Mouse (Mus musculus) CD8-positive naive resting alpha-beta T cell, adult 2 months (primary cell): ENCODE measurements at regions not wholly inside any gene's neighbourhood (a gene's known extent, or its start where the extent isn't known, plus 50 kb on each side); places are given as distances from the start of the nearest gene placed in this dataset.

Experiments used
- DNase-seq, 2 experiments: peaks; one replicate each; pipeline ENCODE4 v3.0.0; 2022; ENCODE audit warnings: low read depth in 2 of 2, low spot score in 2 of 2

DNA sequence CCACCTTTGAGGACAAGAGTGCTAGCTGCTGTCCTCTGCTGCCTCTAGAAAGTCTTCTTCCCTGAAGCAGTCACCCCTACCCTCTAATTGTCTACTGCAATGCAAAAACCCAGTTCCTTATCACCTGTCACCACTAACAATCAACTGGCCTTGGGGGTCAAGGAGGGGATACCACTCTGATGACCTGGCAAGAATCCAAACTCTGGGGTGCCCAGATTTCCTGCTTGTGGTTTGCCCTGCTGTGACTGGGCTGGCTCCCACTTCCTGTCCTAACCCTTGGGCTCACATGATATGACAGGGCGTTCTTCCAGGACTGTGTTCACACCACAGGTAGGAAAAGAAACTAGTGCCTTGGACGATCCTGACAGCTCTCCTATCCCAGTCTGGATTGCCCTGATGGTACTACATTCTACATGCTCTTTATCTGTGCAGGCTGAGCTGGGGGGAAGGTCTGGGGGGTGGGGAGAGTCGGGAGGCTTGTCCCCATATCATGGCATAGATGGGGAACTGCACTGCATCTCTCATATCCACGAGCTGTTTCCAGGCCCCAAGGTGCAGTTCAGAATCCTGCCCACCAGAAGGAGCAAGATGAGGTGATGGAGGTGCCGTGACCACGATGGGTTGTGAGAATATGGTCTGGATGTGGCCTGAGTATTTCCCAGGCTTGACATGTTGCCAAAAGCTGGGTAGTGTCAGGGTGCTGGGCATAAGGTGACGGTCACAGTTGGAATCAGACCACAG is 81.0 kb downstream of the Maf start:
- no peak for DNase-seq

DNA sequence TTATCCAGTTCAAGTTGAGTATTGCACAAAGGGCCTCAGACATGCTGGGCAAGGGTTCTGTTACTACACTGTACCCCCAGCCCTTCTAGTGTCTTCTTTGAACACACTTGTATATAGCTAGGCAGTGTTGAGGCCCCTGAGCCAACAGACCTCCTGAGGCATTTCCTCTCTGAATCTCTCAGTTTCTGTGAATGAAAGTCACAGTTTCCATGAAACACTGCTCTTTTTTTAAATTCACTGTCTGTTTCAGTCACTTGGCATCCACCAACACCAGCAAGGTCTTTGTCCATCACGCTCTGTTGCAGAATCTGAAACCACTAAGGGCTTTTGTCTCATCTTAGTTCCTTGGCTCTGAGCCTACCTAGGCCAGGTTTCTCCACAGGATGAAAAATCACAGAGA is 82.5 kb downstream of the Maf start:
- no peak for DNase-seq

DNA sequence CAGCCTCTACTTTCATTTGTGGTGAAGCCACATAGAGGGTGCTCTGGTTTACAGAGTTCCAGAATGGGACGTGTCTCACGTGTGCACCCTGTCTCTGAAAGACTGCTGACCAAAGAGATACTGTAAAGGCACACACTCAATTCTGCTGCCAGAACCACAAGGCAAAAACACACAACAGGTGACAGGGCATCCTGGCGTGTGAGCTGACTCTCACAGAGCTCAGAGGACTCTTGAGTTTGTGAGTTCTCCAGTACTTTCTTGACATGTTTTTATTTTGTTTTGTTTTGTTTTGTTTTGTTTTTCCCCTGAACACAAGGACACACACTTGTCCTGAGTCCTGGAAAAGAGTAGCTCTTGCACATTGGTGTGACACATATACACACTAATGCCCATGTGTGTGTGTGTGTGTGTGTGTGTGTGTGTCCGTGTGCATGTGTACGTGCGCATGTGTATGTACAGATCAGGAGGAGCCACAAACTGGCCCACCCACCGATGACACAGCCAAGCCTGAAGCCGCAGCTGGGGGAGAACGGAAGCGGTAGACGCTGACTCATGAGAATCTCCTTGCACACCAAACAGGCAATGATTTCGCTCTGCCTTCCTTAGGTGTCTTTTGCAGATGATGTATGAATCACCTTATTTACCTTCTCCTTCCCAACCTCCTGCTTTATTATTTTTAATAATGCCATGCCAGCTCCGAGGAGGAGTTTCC is 89.4 kb downstream of the Maf start:
- no peak for DNase-seq

DNA sequence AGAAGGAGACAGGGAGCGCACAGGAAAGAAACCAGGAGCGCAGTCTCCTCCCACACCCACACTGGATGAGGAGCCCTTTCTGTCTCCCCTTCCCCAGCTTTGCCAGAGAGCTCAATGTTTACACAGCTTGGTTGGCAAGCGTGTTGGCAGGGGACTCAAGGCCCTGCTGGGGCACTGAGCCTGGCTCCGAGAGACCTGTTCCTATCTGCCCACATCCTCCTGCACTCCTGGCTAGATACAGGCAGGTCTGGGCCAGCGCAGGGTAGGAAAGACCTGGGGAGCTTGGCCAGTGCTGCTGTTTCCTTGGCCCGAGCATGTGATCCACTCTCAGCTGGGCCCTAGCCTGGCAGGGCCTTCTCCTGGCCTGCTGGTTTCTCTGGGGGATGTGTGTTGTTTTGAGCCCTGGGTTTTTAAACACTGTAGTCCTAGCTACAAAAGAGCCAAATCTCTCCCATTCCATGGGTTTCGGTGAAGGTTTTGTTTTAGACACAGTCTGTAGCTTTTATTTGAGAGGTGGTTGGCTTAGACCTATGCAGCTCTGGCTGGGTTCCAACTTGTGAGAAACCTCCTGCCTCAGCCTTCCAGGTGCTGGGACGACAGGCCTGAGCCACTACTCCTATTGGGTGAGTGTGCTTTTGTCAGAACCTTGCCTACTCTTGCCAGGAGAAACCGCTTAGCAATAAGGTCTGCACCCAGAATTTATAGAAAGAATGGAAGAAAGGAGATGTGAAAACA is 90.6 kb downstream of the Maf start:
- DNase-seq, result no peak

DNA sequence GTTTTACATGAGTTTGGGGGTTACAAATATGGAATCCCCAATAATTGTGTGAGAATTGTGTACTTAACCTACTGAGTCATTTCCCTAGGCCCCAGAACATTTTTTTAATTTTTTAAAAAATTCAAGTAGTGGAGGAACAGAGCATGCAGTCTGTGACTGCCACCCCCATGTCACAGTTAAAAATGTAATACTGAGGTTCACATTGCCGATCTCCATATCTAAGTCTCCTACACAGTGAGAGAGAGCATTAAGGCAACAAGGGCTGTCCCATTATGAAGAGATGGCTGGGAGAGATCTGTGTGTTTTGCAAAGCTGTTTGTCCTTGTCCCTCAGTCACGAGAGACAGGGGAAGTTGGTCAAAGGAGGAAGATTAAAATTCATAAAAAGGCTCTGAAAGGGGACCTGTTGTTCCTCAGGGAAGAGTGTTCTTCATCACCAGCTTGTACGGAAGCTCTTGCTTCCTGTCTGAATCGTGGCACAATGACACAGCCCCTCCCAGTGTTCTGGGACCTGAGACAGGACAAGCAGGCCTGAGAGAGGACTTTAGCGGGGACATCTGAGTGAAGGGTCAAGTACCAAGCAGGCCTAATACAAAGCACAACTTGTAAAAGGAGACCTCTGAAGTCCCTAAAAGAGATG is 93.5 kb downstream of the Maf start:
- no peak for DNase-seq

DNA sequence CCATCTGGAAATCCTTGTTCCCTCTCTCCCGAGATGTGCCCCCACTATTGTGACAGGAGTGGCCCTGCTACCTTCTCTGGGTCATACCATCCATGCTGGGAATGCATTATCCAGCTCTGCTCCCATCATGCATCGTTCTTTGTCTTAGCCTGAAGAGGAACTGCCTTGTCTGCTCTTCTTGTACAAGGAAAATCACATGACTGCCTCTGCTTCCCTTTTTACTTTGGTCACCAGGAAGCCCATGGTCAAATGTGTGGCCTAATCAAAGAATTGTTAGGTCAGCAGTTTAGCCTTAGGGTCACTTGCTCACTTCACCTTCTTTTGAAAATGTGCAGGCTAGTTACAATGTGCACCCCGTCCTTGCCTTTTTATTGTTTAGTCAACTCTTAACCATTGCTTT is 95.5 kb downstream of the Maf start:
- no peak for DNase-seq

DNA sequence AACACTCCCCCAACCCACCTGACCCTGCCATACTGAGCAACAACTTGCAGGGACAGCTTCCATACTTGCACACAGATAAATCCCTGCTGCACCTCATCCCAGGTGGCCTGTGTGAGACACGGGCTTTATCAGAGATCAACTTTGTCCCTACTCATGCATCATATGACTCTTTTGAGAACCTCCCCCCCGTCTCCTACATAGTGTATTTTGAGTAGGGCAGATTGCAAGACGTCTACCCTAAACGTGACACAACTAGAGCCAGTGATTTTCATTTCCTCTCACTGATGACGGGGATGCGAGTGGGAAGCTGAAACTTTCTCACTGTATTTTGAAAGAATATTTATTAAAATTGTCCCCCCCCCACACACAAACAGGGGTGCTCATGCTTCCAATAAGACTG is 107.8 kb downstream of the Maf start:
- DNase-seq, result no peak

DNA sequence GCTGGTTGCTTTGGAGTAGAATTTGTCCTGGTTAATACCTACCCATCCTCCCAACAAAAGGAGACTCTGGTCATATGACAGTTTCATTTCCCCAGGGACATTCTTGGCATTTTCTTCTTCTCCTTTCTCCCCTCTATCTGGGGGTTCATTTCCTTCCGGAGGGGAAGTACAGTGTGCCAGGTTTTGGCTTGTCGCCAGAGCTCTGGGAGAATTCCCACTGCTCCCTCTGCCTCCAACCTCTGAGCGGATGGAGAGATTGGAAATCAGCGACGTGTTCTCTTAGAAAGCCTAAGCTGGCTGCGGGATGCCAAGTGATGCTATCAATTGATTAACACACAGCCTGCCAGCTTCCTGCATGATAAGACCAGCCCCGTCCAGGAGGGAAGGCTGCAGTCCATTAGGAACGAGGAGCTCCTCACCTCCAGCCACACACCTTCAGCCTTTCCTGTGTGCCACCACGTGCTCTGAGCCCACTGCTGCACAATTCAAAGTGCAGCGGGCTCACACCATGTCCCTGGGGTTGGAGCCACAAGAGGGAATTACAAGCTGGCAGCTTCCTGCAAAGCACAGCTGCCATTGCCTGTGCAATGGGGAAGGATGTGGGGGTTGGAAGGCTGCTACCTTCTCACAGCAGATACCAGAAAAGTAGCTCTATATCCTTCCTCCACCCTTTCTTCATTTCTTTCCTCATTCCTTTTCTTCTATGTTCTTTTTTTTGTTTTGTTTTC is 110.2 kb downstream of the Maf start:
- DNase-seq, result no peak

DNA sequence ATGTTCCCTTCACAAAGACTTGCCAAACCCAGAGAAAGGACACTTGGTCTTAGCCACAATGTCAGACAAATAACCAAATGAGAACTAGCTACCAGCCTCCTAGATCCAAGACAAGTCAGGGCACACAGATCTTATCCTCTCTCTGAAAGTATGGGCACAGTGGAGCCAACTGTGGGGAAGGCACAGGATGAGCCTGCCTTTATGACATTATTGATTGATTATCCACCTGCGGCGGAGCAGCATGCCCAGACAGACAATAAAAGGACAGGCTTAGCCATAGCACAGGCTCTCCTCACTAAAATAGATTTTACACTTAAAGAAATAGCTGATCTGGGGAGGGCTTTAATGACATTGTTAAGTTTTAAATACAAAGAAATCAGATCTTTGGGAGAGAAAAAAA is 117.9 kb downstream of the Maf start:
- DNase-seq, result no peak

DNA sequence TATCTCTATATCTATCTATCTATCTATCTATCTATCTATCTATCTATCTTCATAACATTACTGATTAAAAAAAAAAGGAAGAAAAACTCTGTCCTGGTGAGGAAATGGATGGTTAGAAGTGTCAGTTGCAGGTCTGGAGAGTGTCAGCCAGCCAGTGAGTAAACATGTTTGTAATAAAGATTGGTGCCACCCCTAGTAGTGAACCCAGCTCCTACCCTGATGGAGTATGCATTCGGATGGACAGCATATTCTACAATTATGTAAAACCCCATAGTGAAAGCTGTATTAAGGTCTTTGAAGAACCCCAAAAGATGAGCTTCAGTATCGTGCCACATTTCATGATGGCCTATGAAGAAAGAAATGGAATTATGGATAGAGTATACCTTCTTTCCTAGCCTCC is 118.5 kb downstream of the Maf start:
- DNase-seq, result no peak

DNA sequence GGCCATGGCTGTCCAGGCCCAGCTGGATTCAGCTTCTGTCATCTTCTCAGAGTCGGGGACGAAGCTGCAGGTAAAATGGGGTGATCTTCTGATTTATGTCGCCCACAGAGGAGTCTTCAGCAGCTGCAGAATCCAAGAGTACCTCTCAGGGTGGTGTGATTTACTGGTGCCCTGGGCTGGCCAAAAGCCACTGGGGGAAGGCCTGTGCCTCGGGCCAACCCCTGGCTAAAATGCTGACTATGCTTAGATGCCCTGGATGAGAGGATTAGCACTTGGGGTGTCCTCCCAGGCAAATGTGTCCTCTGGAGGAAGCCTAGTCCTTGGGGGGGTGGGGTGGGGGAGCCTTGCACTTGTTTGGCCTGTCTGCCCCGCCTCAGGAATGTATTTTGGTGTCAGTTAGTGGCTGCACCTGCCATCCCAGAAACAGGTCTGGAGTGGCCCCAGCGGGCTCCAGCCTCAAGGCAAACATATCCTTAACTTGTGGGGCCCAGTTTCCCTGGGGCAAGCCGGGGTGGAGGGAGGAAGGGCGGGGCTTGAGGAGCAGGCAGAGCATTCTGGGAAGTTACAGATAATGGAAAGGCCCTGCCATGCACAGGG is 123.2 kb downstream of the Maf start:
- no peak for DNase-seq

DNA sequence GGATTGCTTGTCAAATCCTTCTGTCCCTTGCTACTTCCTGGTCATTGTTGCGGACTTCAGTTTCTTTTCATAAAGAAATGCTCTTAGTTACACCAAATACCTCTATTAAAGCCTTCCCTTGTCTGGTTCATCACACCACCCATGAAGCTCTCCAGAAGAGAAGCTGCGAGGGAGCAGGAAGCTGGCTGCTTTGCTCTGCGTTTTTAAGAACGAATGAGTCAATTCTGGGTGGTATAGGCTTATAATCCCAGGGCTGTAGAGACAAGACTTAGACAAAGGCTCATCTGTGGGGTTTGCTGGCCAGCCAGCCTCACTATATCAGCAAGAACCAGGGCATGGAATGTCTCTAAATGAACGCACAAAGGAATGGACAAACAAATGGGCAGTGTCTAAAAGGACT is 124.4 kb downstream of the Maf start:
- no peak for DNase-seq

DNA sequence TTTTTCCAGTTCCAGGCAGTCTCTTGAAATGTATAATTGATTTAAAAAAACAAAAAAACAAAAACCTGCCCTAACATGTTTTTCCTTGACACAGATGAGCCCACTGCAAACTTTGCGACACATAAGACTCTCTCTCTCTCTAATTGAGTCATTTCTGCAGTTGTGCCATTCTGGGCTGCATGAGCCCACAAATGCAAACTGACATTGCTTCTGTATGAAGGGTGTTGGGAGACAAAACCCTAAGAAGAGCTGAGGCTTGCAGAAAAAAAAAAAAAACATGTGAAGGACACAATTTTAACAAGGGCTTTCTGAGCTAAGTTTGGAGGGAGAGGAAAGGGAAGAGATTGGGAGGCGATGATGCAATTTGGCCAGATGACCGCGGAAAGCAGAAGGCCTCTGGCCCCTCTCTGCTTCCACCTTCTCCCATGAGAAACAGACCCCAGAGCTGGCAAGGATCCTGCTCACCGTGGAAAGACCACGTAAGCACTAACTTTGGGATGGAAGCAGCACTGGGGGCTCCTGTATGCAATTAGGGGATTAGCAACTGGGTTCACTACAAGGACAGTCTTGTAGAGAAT is 125.6 kb downstream of the Maf start:
- no peak for DNase-seq

DNA sequence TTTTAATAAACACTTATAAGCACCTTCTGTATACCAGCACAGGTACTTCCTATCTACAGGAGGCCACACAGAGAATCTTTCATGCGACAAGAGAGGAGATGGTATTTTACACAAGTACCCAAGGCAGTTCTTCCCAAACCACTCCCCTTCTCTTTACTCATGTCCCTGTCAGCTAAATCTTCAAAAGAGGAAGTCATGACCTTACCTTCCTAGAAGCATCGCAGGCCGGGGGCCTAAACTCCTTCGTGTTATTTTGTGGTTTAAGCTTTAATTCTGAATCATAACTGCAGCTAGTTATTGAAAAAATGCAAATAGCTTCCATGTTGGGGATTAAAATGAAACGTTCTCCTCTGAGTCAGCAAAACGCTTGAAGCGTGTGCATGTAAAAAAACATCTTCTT is 139.2 kb downstream of the Maf start:
- no peak for DNase-seq

DNA sequence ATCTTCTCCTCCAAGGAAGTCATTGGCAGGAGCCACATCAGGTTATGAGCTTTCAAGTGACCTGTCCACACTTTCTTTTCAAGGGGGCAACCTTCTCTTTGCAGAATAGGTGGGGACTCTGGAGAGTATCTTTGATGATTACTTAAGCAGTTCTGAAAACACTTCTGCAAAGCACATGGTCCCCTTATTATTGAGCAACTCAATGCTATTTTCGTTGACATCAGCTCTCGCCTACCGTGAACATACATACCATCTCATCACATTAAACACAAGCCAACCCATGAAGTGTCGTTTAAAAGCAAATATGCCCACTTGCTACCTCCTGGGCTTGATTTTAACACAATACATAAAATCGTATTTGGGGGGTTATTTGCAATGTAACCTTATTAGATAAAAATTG is 141.8 kb downstream of the Maf start:
- no peak for DNase-seq

DNA sequence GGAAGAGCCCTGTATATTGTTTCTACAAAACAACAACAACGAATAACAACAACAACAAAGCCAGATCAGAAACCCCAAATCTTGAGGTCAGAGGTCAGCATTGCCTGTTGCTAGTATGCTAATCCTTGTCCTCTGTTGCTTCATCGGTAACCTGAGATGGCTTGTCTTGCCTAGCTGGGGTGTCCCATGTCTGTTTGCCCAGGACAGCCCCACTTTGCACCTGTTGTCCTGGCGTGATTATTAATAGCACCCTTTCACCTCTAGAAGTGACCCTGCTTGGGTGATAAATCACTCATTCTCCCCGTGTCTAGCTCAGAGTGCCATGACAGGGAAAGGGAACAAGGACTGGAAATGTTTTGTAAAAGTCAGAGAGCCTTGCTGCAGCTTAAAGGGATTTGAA is 145.2 kb downstream of the Maf start:
- DNase-seq, result no peak

DNA sequence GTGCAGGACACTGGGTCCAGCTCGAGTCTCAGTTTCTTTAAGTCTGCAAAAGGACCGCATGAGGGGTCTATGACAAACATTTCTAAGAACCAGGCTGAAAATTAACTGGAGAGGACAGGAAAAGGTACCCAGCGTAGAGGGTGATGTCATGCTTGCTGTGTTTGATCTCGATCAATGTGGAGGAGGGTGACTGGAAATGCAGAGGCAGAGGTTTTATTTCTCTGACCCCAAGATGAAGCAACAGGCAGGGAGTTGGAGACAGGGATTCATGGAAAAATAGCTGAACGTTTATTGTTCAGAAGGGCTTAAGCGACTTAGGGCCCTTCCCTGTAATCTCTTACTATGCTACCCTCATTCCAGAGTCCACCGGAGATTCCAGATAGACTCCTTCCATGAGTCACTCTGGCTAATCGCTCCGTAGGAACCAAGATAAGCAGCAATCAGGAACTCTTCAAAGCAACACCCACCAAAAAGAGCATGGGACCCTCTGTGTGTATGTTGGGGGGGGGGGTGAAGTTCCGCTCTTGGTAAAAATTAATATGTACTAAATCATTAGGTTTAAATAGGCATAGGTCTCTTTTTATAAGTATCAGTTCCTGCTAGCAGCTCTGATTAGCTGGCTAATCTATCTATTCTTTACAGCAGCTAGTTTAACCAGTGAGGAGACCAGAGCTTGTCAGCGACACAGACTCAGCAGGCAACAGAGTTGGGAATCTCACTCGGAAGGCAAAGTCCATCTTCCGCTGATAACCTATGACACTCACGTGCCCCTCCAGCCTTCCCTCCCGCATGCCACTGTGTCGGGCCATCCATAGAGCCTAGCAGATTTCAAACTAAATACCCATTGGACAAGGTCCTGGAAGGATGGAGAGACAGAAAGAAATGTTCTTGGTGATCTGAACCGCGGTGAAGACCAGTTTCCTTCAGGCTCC is 146.3 kb downstream of the Maf start:
- no peak for DNase-seq

DNA sequence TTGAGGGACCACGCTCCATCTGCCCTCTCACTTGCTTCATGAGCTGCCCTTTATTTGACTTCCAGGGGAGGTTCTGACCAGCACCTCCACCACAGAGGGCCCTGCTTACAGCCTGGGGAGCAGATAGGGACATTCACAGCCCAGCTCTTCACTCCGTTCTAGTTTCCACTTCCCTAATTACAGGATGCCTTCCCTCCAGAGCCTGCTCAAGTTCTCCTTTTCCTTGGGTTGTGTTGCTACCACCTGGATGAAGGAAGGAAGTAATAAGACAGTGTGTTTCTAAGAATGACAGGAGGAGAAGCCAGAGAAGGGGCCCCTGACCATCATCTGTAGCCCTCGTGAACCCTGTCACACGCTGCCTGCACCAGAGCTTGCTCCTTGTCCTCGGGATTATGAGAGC is 152.1 kb downstream of the Maf start:
- no peak for DNase-seq

DNA sequence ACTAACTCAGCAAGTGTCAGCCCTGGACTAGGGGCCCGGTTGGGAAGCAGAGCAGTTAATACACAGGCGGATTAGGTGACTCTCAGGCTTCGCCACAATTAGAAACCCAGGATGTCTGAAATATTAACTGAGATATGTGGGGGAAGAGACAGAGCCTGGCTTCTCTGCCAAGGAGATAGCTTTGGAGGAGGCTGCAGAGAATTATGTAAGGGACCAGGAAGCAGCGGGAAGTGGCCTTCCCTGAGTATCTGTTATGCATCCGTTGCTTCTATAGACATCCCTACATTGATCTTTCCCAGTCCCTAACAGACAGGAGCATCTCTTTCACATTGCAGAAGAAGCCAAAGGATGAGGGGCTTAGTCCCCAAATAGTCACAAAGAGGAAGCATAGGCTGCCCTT is 153.4 kb downstream of the Maf start:
- no peak for DNase-seq
